Mouse (Mus musculus): Measurements from ENCODE around the gene Rasgrf2. TPM values are rescaled to one million over a fixed set of nuclear protein-coding genes. Genes with fewer than 3 reads are reported as not detected.

Rasgrf2 gene
- polyA plus RNA-seq, 1 experiment from 2014 or later = 1.0 TPM

DNA sequence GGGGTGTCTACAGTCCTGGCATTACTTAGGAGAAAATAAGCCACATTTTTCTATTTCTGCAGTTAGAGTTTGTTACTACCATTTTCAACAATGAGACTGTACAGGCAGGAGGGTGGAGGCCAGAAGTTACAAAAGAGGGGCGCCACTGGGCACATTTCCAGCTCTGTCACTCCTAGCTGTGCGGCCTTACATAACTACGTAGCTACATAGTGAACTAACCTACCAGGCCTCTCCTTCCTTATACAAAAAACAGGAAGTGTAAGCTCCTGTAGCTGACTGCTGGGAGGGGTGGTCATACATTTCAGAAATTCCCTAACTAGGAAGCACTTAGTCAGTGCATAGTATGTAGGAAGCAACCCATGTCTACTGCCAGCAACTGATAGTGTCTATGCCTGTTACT lies 78.5 kb downstream of the Rasgrf2 start:
- no peaks in the 10 kb centered on the region for H3K9me3 ChIP-seq (ENCODE audit: low read length)
- H3K4me3 ChIP-seq (ENCODE audit: low read length) = no peak overlapping the region
- H3K27ac ChIP-seq (ENCODE audit: low read length) = no peak overlapping the region
- H3K4me2 ChIP-seq (replicated peaks; ENCODE audit: low read depth, low read length) = no peak overlapping the region
- H3K4me1 ChIP-seq (ENCODE audit: insufficient read depth, low read length) = no peaks in the 10 kb centered on the region
- no peaks in the 10 kb centered on the region for H3K36me3 ChIP-seq (ENCODE audit: insufficient read depth, low read length)
- ATAC-seq (ENCODE audit: low FRiP score, low TSS enrichment) = no peak
- WGBS = 92% methylated on average over 3 of the region's 3 CpGs
- H3K9ac ChIP-seq (replicated peaks; ENCODE audit: low read length) = no peak overlapping the region
- no peaks in the 10 kb centered on the region for H3K27me3 ChIP-seq (ENCODE audit: insufficient read depth, low read length)

- 78% methylated on average over 3 of the region's 3 CpGs for WGBS
Observed at GRCm38 (mm10) chr13:92051216-92051615, 80.2 kb downstream of the Rasgrf2 start.

DNA sequence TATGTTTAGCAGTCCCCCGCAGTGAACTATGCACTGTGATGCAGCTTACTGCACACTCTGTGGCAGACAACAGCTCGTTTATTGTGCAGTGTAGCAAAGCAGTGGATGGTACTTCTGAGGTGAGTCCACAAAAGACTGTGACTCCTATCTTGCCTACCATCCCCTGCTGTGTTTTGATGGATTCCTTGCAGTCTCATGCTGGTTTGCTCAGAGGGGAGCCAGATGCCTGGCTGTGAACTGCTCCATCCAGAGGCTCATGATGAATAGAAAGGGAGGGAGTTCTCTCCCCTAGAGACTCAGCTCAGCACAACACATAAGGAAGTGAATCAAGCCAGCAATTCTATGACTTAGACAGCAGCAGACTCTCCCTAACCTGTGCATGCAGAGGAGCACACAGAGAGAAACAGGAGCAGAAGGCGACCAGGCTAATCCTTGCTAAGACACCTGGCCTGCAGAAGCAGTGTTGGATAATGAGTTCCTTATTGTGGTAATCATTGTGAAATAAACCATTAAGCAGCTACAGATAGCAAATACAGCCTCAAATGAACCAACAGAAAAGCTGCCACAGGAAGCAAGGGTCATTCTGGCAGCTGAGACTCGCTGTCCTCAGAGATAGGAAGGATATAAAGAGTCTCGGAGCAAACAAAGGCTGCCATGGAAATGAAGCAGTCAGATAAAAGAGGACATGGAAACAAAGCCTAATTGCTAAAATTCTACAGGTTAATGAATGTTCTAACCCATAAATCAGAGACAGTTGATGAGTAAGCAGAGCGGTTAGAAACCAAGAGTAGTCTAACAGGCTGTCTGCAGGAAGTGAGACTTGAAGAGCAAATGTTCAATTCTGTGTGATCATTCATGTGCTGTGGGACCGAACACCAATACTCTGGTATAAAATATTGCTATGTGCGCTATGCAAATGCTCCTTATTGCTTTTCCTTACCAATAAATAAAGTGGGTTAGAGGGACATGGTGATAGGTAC lies 89.6 kb downstream of the Rasgrf2 start:
- 44% methylated on average over 8 of the region's 8 CpGs for WGBS
- Histone ChIP-seq H3K4me1 (ENCODE audit: insufficient read depth, low read length) (peaks cover 3% of the 10 kb centered on the region), H3K36me3 (ENCODE audit: insufficient read depth, low read length) (no peaks in the 10 kb centered on the region), H3K4me3 (ENCODE audit: low read length) (no peak overlapping the region), H3K27me3 (ENCODE audit: insufficient read depth, low read length) (no peaks in the 10 kb centered on the region), H3K27ac (ENCODE audit: low read length) (no peak overlapping the region), H3K9ac (replicated peaks; ENCODE audit: low read length) (no peak overlapping the region), H3K4me2 (replicated peaks; ENCODE audit: low read depth, low read length) (no peak overlapping the region), H3K9me3 (ENCODE audit: low read length) (no peaks in the 10 kb centered on the region)
- ATAC-seq (ENCODE audit: low FRiP score, low TSS enrichment) = peak; percentile 51; the same call in 1 of the 2 replicates

More at GRCm38 (mm10) chr13:92051216-92051615, 80.2 kb downstream of the Rasgrf2 start:
- H3K36me3 ChIP-seq (ENCODE audit: insufficient read depth, low read length) = no peaks in the 10 kb centered on the region
- H3K4me2 ChIP-seq (replicated peaks; ENCODE audit: low read depth, low read length) = no peak overlapping the region
- H3K27me3 ChIP-seq (ENCODE audit: insufficient read depth, low read length) = no peaks in the 10 kb centered on the region
- no peak for ATAC-seq (ENCODE audit: low FRiP score, low TSS enrichment)
- no peak overlapping the region for H3K9ac ChIP-seq (replicated peaks; ENCODE audit: low read length)
- H3K4me1 ChIP-seq (ENCODE audit: insufficient read depth, low read length) = no peaks in the 10 kb centered on the region
- H3K27ac ChIP-seq (ENCODE audit: low read length) = no peak overlapping the region
- H3K4me3 ChIP-seq (ENCODE audit: low read length) = no peak overlapping the region
- H3K9me3 ChIP-seq (ENCODE audit: low read length) = no peaks in the 10 kb centered on the region

- H3K4me1 ChIP-seq (ENCODE audit: insufficient read depth, low read length) = no peaks in the 10 kb centered on the region
- H3K4me3 ChIP-seq (ENCODE audit: low read length) = no peak overlapping the region
- H3K4me2 ChIP-seq (replicated peaks; ENCODE audit: low read depth, low read length) = no peak overlapping the region
- 91% methylated on average over 24 of the region's 24 CpGs for WGBS
- no peaks in the 10 kb centered on the region for H3K36me3 ChIP-seq (ENCODE audit: insufficient read depth, low read length)
- H3K27ac ChIP-seq (ENCODE audit: low read length) = no peak overlapping the region
- no peaks in the 10 kb centered on the region for H3K9me3 ChIP-seq (ENCODE audit: low read length)
- H3K9ac ChIP-seq (replicated peaks; ENCODE audit: low read length) = no peak overlapping the region
- no peaks in the 10 kb centered on the region for H3K27me3 ChIP-seq (ENCODE audit: insufficient read depth, low read length)
- no peak for ATAC-seq (ENCODE audit: low FRiP score, low TSS enrichment)
Observed at GRCm38 (mm10) chr13:92030364-92031057, 100.9 kb downstream of the Rasgrf2 start.

DNA sequence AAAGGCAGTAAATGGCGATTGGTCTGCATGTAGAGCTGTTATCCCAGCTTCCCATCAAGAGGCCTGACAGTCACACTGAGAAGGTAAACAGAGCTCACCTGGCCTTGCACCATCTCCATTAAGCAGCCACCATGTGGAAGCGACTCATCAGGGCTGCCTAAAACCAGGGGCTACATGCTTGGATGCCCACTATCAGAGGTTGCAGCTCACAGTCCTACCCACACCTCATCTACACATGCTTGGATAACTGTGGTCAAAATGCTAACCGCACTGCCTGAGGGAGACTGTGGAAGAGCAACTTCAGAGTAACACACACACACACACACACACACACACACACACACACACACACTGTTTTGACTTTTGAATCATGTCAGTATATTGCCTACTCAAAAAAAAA lies 101.8 kb downstream of the Rasgrf2 start:
- Histone ChIP-seq H3K27me3 (ENCODE audit: insufficient read depth, low read length) (no peaks in the 10 kb centered on the region), H3K27ac (ENCODE audit: low read length) (no peak overlapping the region), H3K4me1 (ENCODE audit: insufficient read depth, low read length) (no peaks in the 10 kb centered on the region), H3K9me3 (ENCODE audit: low read length) (no peaks in the 10 kb centered on the region), H3K4me2 (replicated peaks; ENCODE audit: low read depth, low read length) (no peak overlapping the region), H3K4me3 (ENCODE audit: low read length) (no peak overlapping the region), H3K9ac (replicated peaks; ENCODE audit: low read length) (no peak overlapping the region), H3K36me3 (ENCODE audit: insufficient read depth, low read length) (no peaks in the 10 kb centered on the region)
- no peak for ATAC-seq (ENCODE audit: low FRiP score, low TSS enrichment)
- WGBS = 66% methylated on average over 3 of the region's 3 CpGs

DNA sequence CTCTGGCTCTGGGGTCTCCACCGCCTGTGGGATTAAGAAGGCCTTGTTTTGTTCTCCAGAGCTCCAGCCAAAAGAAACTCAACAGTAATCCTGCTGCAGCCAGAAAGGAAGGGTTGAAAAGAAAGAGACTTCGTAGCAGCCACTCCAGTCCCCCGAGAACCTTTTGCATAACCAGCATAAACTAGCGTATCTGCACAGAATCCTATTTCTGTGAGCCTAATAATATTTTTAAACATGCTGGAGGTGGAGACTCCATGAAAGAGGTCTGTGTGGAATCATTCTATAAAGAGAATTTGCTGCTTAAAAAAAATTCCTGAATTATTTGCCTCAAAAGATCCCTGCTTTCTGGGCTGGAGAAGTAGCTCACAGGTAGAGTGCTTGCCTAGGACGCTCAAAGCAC lies 103.5 kb downstream of the Rasgrf2 start:
- no peaks in the 10 kb centered on the region for H3K27me3 ChIP-seq (ENCODE audit: insufficient read depth, low read length)
- WGBS = 91% methylated on average over 5 of the region's 5 CpGs
- ATAC-seq (ENCODE audit: low FRiP score, low TSS enrichment) = no peak
- H3K27ac ChIP-seq (ENCODE audit: low read length) = no peak overlapping the region
- H3K4me3 ChIP-seq (ENCODE audit: low read length) = no peak overlapping the region
- H3K36me3 ChIP-seq (ENCODE audit: insufficient read depth, low read length) = no peaks in the 10 kb centered on the region
- no peak overlapping the region for H3K9ac ChIP-seq (replicated peaks; ENCODE audit: low read length)
- no peaks in the 10 kb centered on the region for H3K9me3 ChIP-seq (ENCODE audit: low read length)
- H3K4me1 ChIP-seq (ENCODE audit: insufficient read depth, low read length) = no peaks in the 10 kb centered on the region
- no peak overlapping the region for H3K4me2 ChIP-seq (replicated peaks; ENCODE audit: low read depth, low read length)

DNA sequence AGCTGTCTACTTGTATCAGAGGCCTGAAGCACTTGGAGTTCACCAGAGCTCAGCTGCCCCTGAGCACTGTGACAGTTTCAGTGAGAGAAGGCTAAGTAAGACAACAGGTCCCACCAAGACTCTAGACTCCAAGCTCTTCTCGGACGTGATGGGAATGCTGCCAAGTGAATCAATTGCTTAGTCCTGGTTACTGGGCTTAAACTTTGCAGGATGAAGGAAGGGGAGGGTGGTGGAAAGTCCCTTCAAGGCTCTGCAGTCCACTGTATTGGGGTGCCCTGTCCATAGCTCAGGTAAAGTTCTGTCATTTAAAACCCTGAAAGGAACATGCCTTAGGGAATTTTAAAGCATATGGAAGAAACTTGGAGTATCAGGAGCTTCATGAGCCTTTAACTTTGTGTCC lies 104.8 kb downstream of the Rasgrf2 start:
- no peak overlapping the region for H3K9ac ChIP-seq (replicated peaks; ENCODE audit: low read length)
- H3K4me1 ChIP-seq (ENCODE audit: insufficient read depth, low read length) = no peaks in the 10 kb centered on the region
- H3K36me3 ChIP-seq (ENCODE audit: insufficient read depth, low read length) = no peaks in the 10 kb centered on the region
- no peak for ATAC-seq (ENCODE audit: low FRiP score, low TSS enrichment)
- no peak overlapping the region for H3K27ac ChIP-seq (ENCODE audit: low read length)
- no peak overlapping the region for H3K4me2 ChIP-seq (replicated peaks; ENCODE audit: low read depth, low read length)
- H3K9me3 ChIP-seq (ENCODE audit: low read length) = no peaks in the 10 kb centered on the region
- 67% methylated on average over 2 of the region's 2 CpGs for WGBS
- H3K27me3 ChIP-seq (ENCODE audit: insufficient read depth, low read length) = no peaks in the 10 kb centered on the region
- no peak overlapping the region for H3K4me3 ChIP-seq (ENCODE audit: low read length)

- H3K27me3 ChIP-seq (ENCODE audit: insufficient read depth, low read length) = no peaks in the 10 kb centered on the region
- H3K9ac ChIP-seq (replicated peaks; ENCODE audit: low read length) = no peak overlapping the region
- no peaks in the 10 kb centered on the region for H3K4me1 ChIP-seq (ENCODE audit: insufficient read depth, low read length)
- H3K4me3 ChIP-seq (ENCODE audit: low read length) = no peak overlapping the region
- no peak for ATAC-seq (ENCODE audit: low FRiP score, low TSS enrichment)
- WGBS = 91% methylated on average over 3 of the region's 3 CpGs
- H3K4me2 ChIP-seq (replicated peaks; ENCODE audit: low read depth, low read length) = no peak overlapping the region
- H3K9me3 ChIP-seq (ENCODE audit: low read length) = no peaks in the 10 kb centered on the region
- no peak overlapping the region for H3K27ac ChIP-seq (ENCODE audit: low read length)
- no peaks in the 10 kb centered on the region for H3K36me3 ChIP-seq (ENCODE audit: insufficient read depth, low read length)
Observed at GRCm38 (mm10) chr13:92025124-92025523, 106.3 kb downstream of the Rasgrf2 start.

GRCm38 (mm10) chr13:92022202-92022601 lies 109.3 kb downstream of the Rasgrf2 start:
- Histone ChIP-seq H3K4me3 (ENCODE audit: low read length) (no peak overlapping the region), H3K4me1 (ENCODE audit: insufficient read depth, low read length) (no peaks in the 10 kb centered on the region), H3K36me3 (ENCODE audit: insufficient read depth, low read length) (no peaks in the 10 kb centered on the region), H3K27ac (ENCODE audit: low read length) (no peak overlapping the region), H3K4me2 (replicated peaks; ENCODE audit: low read depth, low read length) (peak overlapping the region; percentile 17; the same call in 1 of the 2 replicates), H3K9ac (replicated peaks; ENCODE audit: low read length) (no peak overlapping the region), H3K9me3 (ENCODE audit: low read length) (no peaks in the 10 kb centered on the region), H3K27me3 (ENCODE audit: insufficient read depth, low read length) (no peaks in the 10 kb centered on the region)
- WGBS = 55% methylated on average over 10 of the region's 10 CpGs
- ATAC-seq (ENCODE audit: low FRiP score, low TSS enrichment) = no peak

DNA sequence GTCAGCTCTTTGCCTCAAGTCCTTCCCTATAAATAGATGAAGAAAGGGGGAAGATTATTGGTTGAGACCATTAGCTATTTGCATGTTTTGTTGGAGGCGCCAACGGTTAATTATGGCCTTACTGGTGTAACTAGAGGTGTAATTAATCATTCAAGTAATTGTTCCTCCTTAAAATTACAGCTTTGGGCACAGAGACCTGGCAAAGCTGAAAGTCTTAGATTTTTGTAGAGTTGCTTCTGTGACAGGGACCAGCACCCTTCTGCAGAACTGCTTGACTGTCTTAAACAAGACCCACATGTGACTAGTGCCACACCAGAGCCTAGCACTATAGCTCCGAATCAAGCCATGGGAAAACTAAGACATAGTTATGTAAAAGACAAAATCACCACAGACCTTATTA lies 134.5 kb downstream of the Rasgrf2 start:
- 61% methylated on average over 3 of the region's 3 CpGs for WGBS
- no peak for ATAC-seq (ENCODE audit: low FRiP score, low TSS enrichment)
- Histone ChIP-seq H3K36me3 (ENCODE audit: insufficient read depth, low read length) (no peaks in the 10 kb centered on the region), H3K9me3 (ENCODE audit: low read length) (peaks cover 3% of the 10 kb centered on the region; the same call in 1 of the 2 replicates), H3K9ac (replicated peaks; ENCODE audit: low read length) (no peak overlapping the region), H3K4me3 (ENCODE audit: low read length) (no peak overlapping the region), H3K4me2 (replicated peaks; ENCODE audit: low read depth, low read length) (no peak overlapping the region), H3K27ac (ENCODE audit: low read length) (no peak overlapping the region), H3K27me3 (ENCODE audit: insufficient read depth, low read length) (no peaks in the 10 kb centered on the region), H3K4me1 (ENCODE audit: insufficient read depth, low read length) (no peaks in the 10 kb centered on the region)

Data from kidney, embryonic 16.5 days (tissue).